Mouse (Mus musculus) intestine, postnatal 0 days (tissue): ENCODE data around the gene Pgbd1. TPM values are rescaled to one million over a fixed set of nuclear protein-coding genes. Genes with fewer than 3 reads are reported as not detected.

ENCODE experiments used
- ATAC-seq: fragments of 200-750 bp; cut with Nextera tagmentation; 2 replicates; pipeline ENCODE4 v1.8.0; 2017; ENCODE audit warnings: mild to moderate bottlenecking, moderate TSS enrichment, moderate library complexity
- H3K27ac ChIP-seq: fragments of 300-500 bp; sonication (generic); 2 replicates; pipeline ENCODE4 v1.5.1; 2014; ENCODE audit warnings: mild to moderate bottlenecking, low read depth, low read length, moderate library complexity
- H3K27me3 ChIP-seq: fragments of 300-500 bp; sonication (generic); replicated peaks from 2 replicates; pipeline ENCODE4 v1.6.1; 2014; ENCODE audit warnings: low read length, mixed read lengths; ENCODE audit not compliant: control insufficient read depth, insufficient read depth
- H3K36me3 ChIP-seq: fragments of 300-500 bp; sonication (generic); 2 replicates; pipeline ENCODE4 v1.6.1; 2014; ENCODE audit warnings: mild to moderate bottlenecking, moderate library complexity; ENCODE audit not compliant: control insufficient read depth, insufficient read depth
- H3K4me1 ChIP-seq: fragments of 300-500 bp; sonication (generic); replicated peaks from 2 replicates; pipeline ENCODE4 v1.6.1; 2014; ENCODE audit warnings: antibody characterized with exemption, low read length, mixed read lengths; ENCODE audit not compliant: control insufficient read depth, insufficient read depth
- H3K4me2 ChIP-seq: fragments of 300-500 bp; sonication (generic); replicated peaks from 2 replicates; pipeline ENCODE4 v1.6.1; 2014; ENCODE audit warnings: low read depth, mild to moderate bottlenecking, moderate library complexity
- H3K4me3 ChIP-seq: fragments of 300-500 bp; sonication (generic); 2 replicates; pipeline ENCODE4 v1.5.1; 2014; ENCODE audit warnings: low read depth, low read length
- H3K9ac ChIP-seq: fragments of 300-500 bp; sonication (generic); 2 replicates; pipeline ENCODE4 v1.6.1; 2014; ENCODE audit warnings: mild to moderate bottlenecking, low read depth, low read length
- H3K9me3 ChIP-seq: fragments of 300-500 bp; sonication (generic); 2 replicates; pipeline ENCODE4 v1.6.1; 2016; ENCODE audit warnings: mixed run types; ENCODE audit not compliant: control insufficient read depth
- CTCF ChIP-seq: sonication (generic); IDR thresholded peaks from 2 replicates; pipeline ENCODE4 v1.5.1; 2016; ENCODE audit warnings: low read depth, mild to moderate bottlenecking, control low read depth, antibody characterized with exemption, moderate library complexity
- WGBS: fragments of 180-500 bp; shearing (Covaris S2); extraction: QIAGEN DNeasy Blood & Tissue Kit; methylation state at CpG from one replicate; pipeline ENCODE4 v1.1.7; 2014; 5-methylcytosine and 5-hydroxymethylcytosine counted together
- polyA plus RNA-seq: library from polyadenylated mRNA; unstranded; fragments of >200 nt; fragmentation: Nextera tagmentation; extraction: Ambion mirVana; gene quantifications from 2 replicates; pipeline ENCODE4 v1.2.1, GENCODE M21; 2015

Pgbd1 gene
- polyA plus RNA-seq, 1 experiment from 2014 or later = 0.47 TPM

GRCm38 (mm10) chr13:21423301-21423700 lies 17.6 kb downstream of the Pgbd1 start:
- no peak overlapping the region for H3K27ac ChIP-seq
- no peaks in the 10 kb centered on the region for H3K27me3 ChIP-seq
- WGBS = 84% methylated on average over 5 of the region's 5 CpGs
- no peak for ATAC-seq
- no peaks in the 10 kb centered on the region for H3K36me3 ChIP-seq
- H3K4me2 ChIP-seq = no peak overlapping the region
- H3K9ac ChIP-seq = no peak overlapping the region
- no peaks in the 10 kb centered on the region for H3K9me3 ChIP-seq
- no peaks in the 10 kb centered on the region; the same call in 1 of the 2 replicates for H3K4me1 ChIP-seq
- TF ChIP-seq CTCF = no peak
- H3K4me3 ChIP-seq = no peak overlapping the region

GRCm38 (mm10) chr13:21418865-21419264 lies 22.0 kb downstream of the Pgbd1 start:
- Histone ChIP-seq H3K27ac (no peak overlapping the region), H3K4me1 (peaks cover 7% of the 10 kb centered on the region; the same call in 1 of the 2 replicates), H3K9me3 (no peaks in the 10 kb centered on the region), H3K9ac (no peak overlapping the region), H3K27me3 (no peaks in the 10 kb centered on the region), H3K4me3 (no peak overlapping the region), H3K4me2 (no peak overlapping the region), H3K36me3 (no peaks in the 10 kb centered on the region)
- no peak for TF ChIP-seq CTCF
- WGBS = 28% methylated on average over 6 of the region's 6 CpGs
- peak; percentile 79 for ATAC-seq

- no peaks in the 10 kb centered on the region for H3K36me3 ChIP-seq
- TF ChIP-seq CTCF = no peak
These were observed 23.4 kb downstream of the Pgbd1 start for GRCm38 (mm10) chr13:21417298-21418010.

GRCm38 (mm10) chr13:21415750-21416149 lies 25.1 kb downstream of the Pgbd1 start:
- ATAC-seq = no peak
- peaks cover 7% of the 10 kb centered on the region; the same call in 1 of the 2 replicates for H3K4me1 ChIP-seq
- H3K9ac ChIP-seq = no peak overlapping the region
- 84% methylated on average over 2 of the region's 2 CpGs for WGBS
- no peaks in the 10 kb centered on the region for H3K36me3 ChIP-seq
- H3K27ac ChIP-seq = no peak overlapping the region
- no peak for TF ChIP-seq CTCF
- no peak overlapping the region for H3K4me2 ChIP-seq
- no peaks in the 10 kb centered on the region for H3K9me3 ChIP-seq
- H3K4me3 ChIP-seq = no peak overlapping the region
- no peaks in the 10 kb centered on the region for H3K27me3 ChIP-seq

More at GRCm38 (mm10) chr13:21417298-21418010, 23.4 kb downstream of the Pgbd1 start:
- 57% methylated on average over 6 of the region's 6 CpGs for WGBS
- Histone ChIP-seq H3K9ac (no peak overlapping the region), H3K4me2 (no peak overlapping the region), H3K4me1 (peaks cover 7% of the 10 kb centered on the region; the same call in 1 of the 2 replicates), H3K4me3 (no peak overlapping the region), H3K9me3 (no peaks in the 10 kb centered on the region), H3K27me3 (no peaks in the 10 kb centered on the region), H3K27ac (no peak overlapping the region)
- ATAC-seq = peak; percentile 70

GRCm38 (mm10) chr13:21415266-21415665 lies 25.6 kb downstream of the Pgbd1 start:
- peak overlapping the region; percentile 38; the same call in 1 of the 2 replicates for H3K4me2 ChIP-seq
- no peak overlapping the region for H3K27ac ChIP-seq

GRCm38 (mm10) chr13:21414231-21415212 lies 26.3 kb downstream of the Pgbd1 start:
- ATAC-seq = no peak
- 36% methylated on average over 14 of the region's 15 CpGs for WGBS

More at GRCm38 (mm10) chr13:21415266-21415665, 25.6 kb downstream of the Pgbd1 start:
- H3K9me3 ChIP-seq = no peaks in the 10 kb centered on the region
- no peak overlapping the region for H3K4me3 ChIP-seq
- WGBS = 53% methylated on average over 4 of the region's 4 CpGs
- H3K36me3 ChIP-seq = no peaks in the 10 kb centered on the region
- H3K27me3 ChIP-seq = no peaks in the 10 kb centered on the region
- no peak overlapping the region for H3K9ac ChIP-seq
- TF ChIP-seq CTCF = no peak
- peaks cover 7% of the 10 kb centered on the region; the same call in 1 of the 2 replicates for H3K4me1 ChIP-seq
- ATAC-seq = no peak

More at GRCm38 (mm10) chr13:21414231-21415212, 26.3 kb downstream of the Pgbd1 start:
- Histone ChIP-seq H3K9me3 (no peaks in the 10 kb centered on the region), H3K36me3 (no peaks in the 10 kb centered on the region), H3K4me3 (no peak overlapping the region), H3K27me3 (no peaks in the 10 kb centered on the region), H3K4me2 (peak overlapping the region; percentile 38; the same call in 1 of the 2 replicates), H3K9ac (no peak overlapping the region), H3K4me1 (peaks cover 7% of the 10 kb centered on the region; the same call in 1 of the 2 replicates), H3K27ac (no peak overlapping the region)
- no peak for TF ChIP-seq CTCF
